Mouse (Mus musculus) testis, adult 2 months (tissue): ENCODE data around the gene Tcte2. TPM values are rescaled to one million over a fixed set of nuclear protein-coding genes. Genes with fewer than 3 reads are reported as not detected.

Experiments
- H3K27ac ChIP-seq: fragments of 200-500 bp; 2 replicates; pipeline ENCODE4 v1.5.1; 2012; ENCODE audit warnings: low read depth, low read length; ENCODE audit not compliant: control insufficient read depth, insufficient read depth
- H3K27me3 ChIP-seq: fragments of 200-500 bp; 2 replicates; pipeline ENCODE4 v1.6.1; 2012; ENCODE audit warnings: mild to moderate bottlenecking, low read length, moderate library complexity; ENCODE audit not compliant: control insufficient read depth, insufficient read depth
- H3K36me3 ChIP-seq: fragments of 200-500 bp; 2 replicates; pipeline ENCODE4 v1.6.1; 2012; ENCODE audit warnings: mild to moderate bottlenecking, low read length; ENCODE audit not compliant: control insufficient read depth, insufficient read depth
- H3K4me1 ChIP-seq: fragments of 200-500 bp; 2 replicates; pipeline ENCODE4 v1.6.1; 2012; ENCODE audit warnings: low read length; ENCODE audit not compliant: control insufficient read depth, insufficient read depth
- H3K4me3 ChIP-seq: fragments of 200-500 bp; 2 replicates; pipeline ENCODE4 v1.5.1; 2012; ENCODE audit warnings: low read depth, mild to moderate bottlenecking, low read length, moderate library complexity, mixed read lengths; ENCODE audit not compliant: control insufficient read depth
- CTCF ChIP-seq: fragments of 200-500 bp; IDR thresholded peaks from 2 replicates; pipeline ENCODE4 v1.5.1; 2012; ENCODE audit warnings: low read depth, mild to moderate bottlenecking, inconsistent platforms, low read length, moderate library complexity; ENCODE audit not compliant: control insufficient read depth, insufficient read depth, insufficient replicate concordance
- POLR2A ChIP-seq: fragments of 200-500 bp; IDR thresholded peaks from 2 replicates; pipeline ENCODE4 v1.6.1; 2012; ENCODE audit warnings: low read depth, mild to moderate bottlenecking, inconsistent platforms, low read length, moderate library complexity; ENCODE audit not compliant: control insufficient read depth
- polyA plus RNA-seq: library from polyadenylated mRNA; depleted of rRNA; stranded (reverse); fragments of >200 nt; gene quantifications from 2 replicates; pipeline ENCODE4 v1.2.3, GENCODE M21; 2012

Tcte2 gene
- polyA plus RNA-seq, 1 experiment: 285 TPM

GRCm38 (mm10) chr17:13730980-13731726, 30.5 kb downstream of the Tcte2 start:
- peaks cover under 1% of the 10 kb centered on the region; the same call in 1 of the 2 replicates for H3K36me3 ChIP-seq
- no peaks in the 10 kb centered on the region for H3K4me1 ChIP-seq
- no peak overlapping the region for H3K27ac ChIP-seq
- H3K27me3 ChIP-seq: no peaks in the 10 kb centered on the region
- H3K4me3 ChIP-seq: no peak overlapping the region
- TF ChIP-seq POLR2A (no peak), CTCF (no peak)

DNA sequence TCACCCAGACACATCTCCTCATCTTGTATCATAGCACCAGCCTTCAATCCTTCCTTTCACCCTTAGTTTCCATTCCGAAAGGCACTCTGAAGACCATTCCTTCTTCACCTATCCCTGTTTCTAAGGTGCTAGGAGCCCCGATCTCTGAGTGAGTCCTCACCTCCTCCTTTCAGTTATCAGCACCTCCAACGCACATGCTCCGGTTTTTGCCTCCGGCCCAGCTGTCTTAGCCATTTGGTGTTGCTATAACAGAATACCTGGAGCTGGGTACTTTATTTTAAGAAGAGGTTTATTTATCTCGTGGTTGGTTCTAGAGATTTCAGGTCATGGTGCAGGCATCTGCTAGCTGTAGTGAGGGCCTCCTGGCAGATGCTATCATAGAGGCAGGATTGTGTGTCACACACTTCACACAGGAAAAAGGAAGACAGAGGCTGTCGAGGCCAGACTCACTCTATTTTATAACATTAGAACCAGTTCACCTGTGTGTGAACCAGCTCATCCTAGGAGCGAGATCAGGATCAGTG, 34.7 kb downstream of the Tcte2 start:
- Histone ChIP-seq H3K4me1 (no peaks in the 10 kb centered on the region), H3K4me3 (no peak overlapping the region), H3K27ac (no peak overlapping the region), H3K27me3 (no peaks in the 10 kb centered on the region), H3K36me3 (peaks cover 2% of the 10 kb centered on the region; the same call in 1 of the 2 replicates)
- no peak for TF ChIP-seq CTCF

DNA sequence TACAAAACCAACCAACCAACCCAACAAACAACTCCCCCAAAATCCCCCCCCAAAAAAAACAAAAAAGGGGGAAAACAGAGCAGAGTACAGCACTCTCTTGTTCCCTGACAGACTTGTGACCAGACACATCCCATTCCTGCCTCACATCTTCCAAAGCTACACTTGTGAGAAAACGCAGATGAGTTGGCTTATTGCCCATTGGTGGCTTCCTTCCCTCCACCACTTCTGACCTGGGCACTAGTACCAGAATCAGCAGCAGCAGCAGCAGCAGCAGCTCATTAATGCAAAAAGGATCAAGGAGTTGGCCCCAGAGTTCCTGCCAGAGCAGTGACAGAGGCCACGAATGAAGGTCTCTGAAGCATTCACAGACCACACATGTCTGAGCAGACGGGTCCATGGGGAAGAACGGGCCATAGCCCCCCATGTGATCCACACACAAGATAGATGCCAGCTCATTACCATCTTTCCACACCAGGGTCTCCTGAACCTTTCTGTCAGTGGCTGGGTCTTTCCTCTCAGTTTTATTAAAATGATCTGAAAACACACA, 36.5 kb downstream of the Tcte2 start:
- no peak overlapping the region for H3K27ac ChIP-seq
- TF ChIP-seq CTCF (no peak), POLR2A (no peak)

DNA sequence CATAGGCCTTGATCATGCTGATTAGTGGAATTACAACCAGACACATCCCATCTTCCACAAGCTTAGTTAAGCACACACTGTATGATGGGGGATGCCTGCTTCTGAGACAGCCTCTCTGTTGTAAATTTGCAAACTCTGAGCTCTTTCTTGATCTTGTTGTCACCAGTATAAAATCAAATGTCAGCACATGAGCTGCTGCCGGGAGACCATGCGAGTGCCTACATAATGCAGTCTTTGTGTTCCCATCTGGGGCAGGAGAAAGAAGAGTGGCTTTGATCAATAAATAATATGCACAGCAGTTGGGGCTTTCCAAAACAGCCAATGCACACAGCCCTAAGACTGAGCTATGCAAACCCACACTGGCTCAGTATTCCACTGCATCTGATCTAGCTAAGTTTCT, 39.2 kb downstream of the Tcte2 start:
- no peak overlapping the region for H3K27ac ChIP-seq
- 0 out of 2 replicates have a peak, but pooled peaks cover 1% of the 10 kb centered on the region for H3K4me1 ChIP-seq
- H3K4me3 ChIP-seq: no peak overlapping the region
- TF ChIP-seq CTCF (no peak), POLR2A (no peak)
- peaks cover 2% of the 10 kb centered on the region; the same call in 1 of the 2 replicates for H3K36me3 ChIP-seq
- H3K27me3 ChIP-seq: no peaks in the 10 kb centered on the region

More for the DNA sequence above, 36.5 kb downstream of the Tcte2 start:
- H3K4me1 ChIP-seq: no peaks in the 10 kb centered on the region
- H3K36me3 ChIP-seq: peaks cover 2% of the 10 kb centered on the region; the same call in 1 of the 2 replicates
- no peaks in the 10 kb centered on the region for H3K27me3 ChIP-seq
- H3K4me3 ChIP-seq: no peak overlapping the region

GRCm38 (mm10) chr17:13721372-13721771, 40.3 kb downstream of the Tcte2 start:
- no peak overlapping the region for H3K4me3 ChIP-seq
- peaks cover 2% of the 10 kb centered on the region; the same call in 1 of the 2 replicates for H3K36me3 ChIP-seq
- TF ChIP-seq POLR2A (no peak), CTCF (no peak)
- H3K27me3 ChIP-seq: no peaks in the 10 kb centered on the region
- no peak overlapping the region for H3K27ac ChIP-seq
- H3K4me1 ChIP-seq: 0 out of 2 replicates have a peak, but pooled peaks cover 2% of the 10 kb centered on the region

- peaks cover 1% of the 10 kb centered on the region; the same call in 1 of the 2 replicates for H3K36me3 ChIP-seq
- H3K4me3 ChIP-seq: no peak overlapping the region
- no peaks in the 10 kb centered on the region for H3K27me3 ChIP-seq
- H3K4me1 ChIP-seq: 0 out of 2 replicates have a peak, but pooled peaks cover 2% of the 10 kb centered on the region
- no peak overlapping the region for H3K27ac ChIP-seq
- no peak for TF ChIP-seq POLR2A
- no peak for TF ChIP-seq CTCF
These were observed 41.4 kb downstream of the Tcte2 start for GRCm38 (mm10) chr17:13720187-13720586.

- no peaks in the 10 kb centered on the region for H3K36me3 ChIP-seq
- no peak for TF ChIP-seq POLR2A
- no peak for TF ChIP-seq CTCF
- H3K4me1 ChIP-seq: 0 out of 2 replicates have a peak, but pooled peaks cover 2% of the 10 kb centered on the region
- no peaks in the 10 kb centered on the region for H3K27me3 ChIP-seq
- no peak overlapping the region for H3K4me3 ChIP-seq
- no peak overlapping the region for H3K27ac ChIP-seq
These were observed 44.2 kb downstream of the Tcte2 start for GRCm38 (mm10) chr17:13717428-13717827.
